Mouse (Mus musculus): ENCODE data around the gene Pla2g2f.
A peak's percentile ranks its signal among the peaks of the same experiment; 100 is the strongest.

The Pla2g2f gene

DNA sequence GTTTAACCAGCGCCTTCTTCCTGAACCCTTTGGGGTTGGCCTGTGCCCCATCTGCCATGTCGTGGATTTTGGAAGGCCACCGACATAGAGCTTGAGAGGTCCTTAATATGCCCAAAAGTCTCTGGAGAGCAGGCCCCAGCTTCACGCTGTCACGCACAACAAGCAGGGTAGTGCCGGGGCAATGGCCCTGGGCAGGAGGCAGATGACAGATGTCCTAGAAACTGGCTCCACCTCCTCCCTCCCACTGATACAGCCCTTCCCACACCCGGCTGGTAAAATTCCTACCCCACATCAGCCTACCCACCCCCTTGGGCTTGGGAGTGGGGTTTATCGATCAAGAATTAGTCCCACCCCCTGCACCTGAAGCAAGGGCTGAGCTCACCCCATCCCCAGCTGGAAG lies at the start of gene Pla2g2f:
Gene Pla2g2f, minus strand, starts transcription at position 211 of the 400 bp plus-strand sequence.
- no peak for DNase-seq (ENCODE audit: low read depth, low spot score)

DNA sequence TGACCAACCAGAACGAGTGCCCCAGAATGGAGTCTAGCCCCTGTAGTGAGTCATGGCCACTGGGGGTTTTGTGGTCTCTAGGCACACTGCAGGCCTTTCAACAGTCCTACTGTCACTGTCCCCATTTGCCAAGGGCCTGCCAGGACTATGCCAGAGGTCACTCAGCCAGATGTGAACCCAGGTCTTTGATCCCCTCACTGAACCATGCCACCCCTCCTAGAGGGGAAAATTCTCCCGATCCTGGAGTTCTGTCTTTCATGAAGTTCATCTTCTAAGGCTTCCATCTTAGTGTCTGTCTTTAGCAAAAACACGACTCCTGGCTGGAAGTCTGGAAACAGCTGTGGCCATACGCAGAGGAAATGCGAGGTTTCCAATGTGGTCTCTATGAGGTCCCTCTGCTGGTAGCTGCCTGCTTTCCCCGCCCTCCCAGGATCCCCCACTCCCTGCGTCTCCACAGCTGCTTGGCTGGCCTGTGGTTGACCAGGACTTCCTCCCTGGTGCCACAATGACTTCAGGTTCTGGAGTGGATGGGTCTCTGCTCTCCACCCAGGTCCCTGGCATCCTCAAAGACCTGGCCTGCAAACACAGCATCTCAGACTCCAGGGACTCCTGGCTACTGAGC lies 49.6 kb upstream of the Pla2g2f start:
- DNase-seq (ENCODE audit: low read depth, low spot score), result no peak

GRCm38 (mm10) chr4:138806160-138806559 lies 48.7 kb upstream of the Pla2g2f start:
- no peak for DNase-seq (ENCODE audit: low read depth, low spot score)

GRCm38 (mm10) chr4:138805248-138805647 lies 47.8 kb upstream of the Pla2g2f start:
- DNase-seq (ENCODE audit: low read depth, low spot score), result no peak

- no peak for DNase-seq (ENCODE audit: low read depth, low spot score)
Measured at GRCm38 (mm10) chr4:138802917-138803316, 45.5 kb upstream of the Pla2g2f start.

DNA sequence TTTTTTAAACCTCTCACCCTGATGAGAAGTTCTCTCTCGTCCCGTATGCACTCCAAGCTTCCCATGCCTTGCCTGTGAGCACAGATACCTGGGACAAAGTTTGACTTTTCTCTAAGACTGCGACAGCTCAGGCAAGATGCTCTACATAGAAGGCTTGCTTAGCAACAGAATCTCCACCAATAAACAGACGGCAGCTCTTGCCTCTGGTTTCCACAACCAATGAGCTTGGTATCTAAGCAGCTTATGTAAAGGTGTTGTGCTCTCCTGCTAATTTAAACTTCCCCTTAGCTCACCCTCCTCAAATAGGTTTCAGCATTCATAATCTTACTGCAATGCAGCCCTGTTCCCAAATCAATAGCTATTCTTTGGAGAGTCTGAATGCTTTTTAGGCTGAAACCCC lies 44.2 kb upstream of the Pla2g2f start:
- DNase-seq (ENCODE audit: low read depth, low spot score), result peak; percentile 93

DNA sequence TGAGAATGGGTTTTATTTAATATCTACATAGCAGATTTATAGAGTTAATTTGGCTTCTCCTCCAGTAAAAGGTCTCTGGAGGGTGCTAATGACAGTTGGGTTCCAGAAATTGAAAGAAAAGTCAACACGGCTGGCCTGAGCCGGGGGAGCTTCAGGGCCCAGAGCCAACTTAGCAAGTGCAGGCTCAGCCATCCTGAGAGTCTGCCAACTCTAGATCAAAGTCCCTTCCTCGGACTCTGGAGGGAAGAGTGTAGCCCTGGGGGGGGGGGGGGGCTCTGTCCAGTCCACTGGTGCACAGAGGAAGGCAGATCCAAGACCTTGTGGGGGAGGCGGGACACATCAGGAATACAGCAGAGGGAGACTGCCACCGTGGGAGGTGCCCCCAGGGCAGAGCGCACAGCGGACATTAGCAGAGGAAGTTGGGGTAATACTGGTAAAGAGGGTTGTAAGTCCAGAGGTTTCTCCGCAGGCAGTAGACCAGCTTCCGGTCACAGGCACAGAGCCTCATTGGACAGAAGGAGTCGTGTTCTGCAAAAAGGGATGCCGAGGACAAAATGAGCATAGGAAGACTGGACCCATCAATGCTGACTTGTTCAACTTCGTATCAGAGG lies 42.8 kb upstream of the Pla2g2f start:
- no peak for DNase-seq (ENCODE audit: low read depth, low spot score)

DNA sequence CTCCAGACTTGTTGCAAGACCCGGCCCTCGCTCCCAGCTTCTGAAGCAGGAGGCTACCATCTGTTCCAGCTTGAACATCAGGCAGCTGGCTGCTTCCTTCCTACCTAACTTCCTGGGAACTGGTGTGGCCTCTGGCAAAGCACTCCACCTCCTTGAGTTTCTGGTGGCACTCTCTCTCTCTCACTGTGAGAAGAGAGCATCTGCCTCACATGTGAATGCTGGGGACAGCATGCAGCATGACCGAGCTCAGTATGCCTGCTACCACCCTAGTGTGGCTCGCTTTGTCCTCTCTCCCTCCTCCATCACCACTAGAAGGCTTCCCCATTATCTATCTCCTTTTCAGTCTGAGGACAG lies 39.8 kb upstream of the Pla2g2f start:
- DNase-seq (ENCODE audit: low read depth, low spot score), result peak; percentile 71

DNA sequence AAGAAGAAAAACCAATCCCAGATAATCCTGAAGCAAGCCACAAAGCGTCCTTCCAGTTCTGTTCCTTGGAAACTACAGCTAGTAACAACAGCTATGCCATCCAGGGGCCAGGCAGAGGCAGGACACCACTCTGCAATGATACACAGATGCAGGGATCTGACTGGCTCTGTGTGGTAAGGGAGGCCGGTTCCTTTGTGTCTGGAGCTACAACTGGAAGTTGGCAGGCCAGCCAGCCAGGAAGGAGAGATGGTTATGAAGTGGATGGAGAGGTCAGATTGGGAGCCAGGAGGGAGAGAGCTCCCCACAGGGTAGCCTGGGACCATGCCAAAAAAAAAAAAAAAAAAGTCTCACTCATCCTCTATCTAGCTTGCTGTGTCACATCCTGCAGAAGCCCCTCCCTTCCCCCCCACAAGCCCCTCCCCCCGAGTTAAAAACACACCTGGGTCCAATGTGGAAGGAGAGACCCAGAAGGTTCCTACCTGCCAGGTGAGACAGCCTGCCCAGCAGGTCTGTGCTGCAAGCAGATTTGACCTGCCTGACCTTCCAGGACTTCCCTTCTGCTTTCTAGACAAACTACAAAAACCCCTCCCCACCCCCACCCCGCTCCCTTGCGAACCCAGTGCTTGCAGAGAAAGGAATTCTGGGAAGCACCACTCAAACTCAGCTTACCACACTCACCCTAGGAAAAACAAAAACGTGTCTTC lies 39.2 kb upstream of the Pla2g2f start:
- no peak for DNase-seq (ENCODE audit: low read depth, low spot score)

DNA sequence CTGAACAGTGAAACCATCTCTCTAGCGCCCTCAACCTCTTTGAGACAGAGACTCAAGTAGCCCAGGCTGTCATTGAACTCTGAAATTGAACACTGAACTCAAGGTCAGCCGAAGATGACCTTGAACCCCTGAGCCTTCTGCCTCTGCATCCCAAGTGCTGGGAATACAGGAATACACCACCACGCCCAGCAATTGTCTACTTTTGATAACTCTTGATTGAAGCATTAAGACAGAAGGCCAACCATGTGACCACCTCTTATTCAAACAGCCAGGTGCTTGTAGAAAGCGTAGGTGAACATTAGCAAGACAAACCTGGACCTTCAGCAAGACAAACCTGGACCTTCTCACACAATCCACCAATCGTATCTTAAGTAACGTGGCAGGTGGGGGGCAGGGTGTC lies 36.9 kb upstream of the Pla2g2f start:
- DNase-seq (ENCODE audit: low read depth, low spot score), result no peak

DNA sequence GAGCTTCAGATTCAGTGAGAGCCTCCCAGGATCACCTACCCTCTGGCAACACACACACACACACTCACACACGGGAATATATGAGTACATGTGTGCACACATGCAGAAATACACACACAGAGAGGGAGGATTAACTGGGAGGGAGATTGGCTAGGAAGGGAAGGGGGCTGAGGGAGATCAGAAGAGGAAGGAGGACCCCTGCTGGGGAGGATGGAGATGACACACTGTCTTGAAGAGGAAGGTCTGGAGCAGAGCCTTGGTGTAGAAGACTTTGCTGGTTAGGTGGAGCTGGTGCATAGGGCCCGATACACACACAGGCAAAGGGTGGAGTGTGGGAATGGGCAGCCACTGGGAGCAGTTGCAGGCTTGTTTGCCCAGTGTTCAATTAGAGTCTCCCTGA lies 35.9 kb upstream of the Pla2g2f start:
- DNase-seq (ENCODE audit: low read depth, low spot score), result no peak

DNA sequence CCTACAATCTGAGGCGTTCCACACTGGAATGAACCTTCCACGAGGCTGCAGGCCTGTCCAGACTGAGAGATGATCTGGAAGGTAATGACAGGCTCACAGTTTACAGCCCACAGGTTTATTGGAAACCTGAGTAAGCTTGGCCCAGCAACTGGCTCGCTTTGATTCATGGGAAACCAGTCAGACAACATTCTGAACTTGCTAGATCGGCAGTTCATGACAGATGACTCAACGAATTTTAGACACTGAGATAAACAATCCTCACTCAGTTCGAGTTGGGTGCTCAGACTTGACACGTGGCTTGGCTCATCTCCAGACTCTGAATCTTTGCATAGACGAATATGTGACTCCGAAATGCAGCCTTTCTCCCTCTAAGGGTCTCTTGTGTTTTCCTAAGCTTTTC lies 35.2 kb upstream of the Pla2g2f start:
- DNase-seq (ENCODE audit: low read depth, low spot score), result no peak

DNA sequence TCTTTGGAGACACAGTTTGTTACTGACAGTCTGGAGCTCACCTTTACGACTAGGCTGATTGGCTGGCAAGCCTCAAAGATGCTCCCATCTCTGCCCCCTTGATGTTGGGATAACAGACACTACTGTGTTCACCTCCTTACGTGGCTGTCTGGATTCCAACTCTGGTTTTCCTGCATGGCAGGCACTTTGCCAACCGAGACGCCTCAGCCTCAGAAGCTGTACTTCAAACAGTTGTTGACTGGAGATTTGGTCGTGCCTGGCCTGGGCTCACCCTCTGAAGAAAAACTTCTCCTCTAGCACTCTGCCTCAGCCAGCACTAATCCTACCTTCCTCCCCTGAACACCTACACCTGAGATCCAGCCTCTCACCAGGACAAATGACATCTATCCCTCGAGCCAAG lies 34.0 kb upstream of the Pla2g2f start:
- DNase-seq (ENCODE audit: low read depth, low spot score), result no peak

GRCm38 (mm10) chr4:138788381-138788780 lies 31.0 kb upstream of the Pla2g2f start:
- DNase-seq (ENCODE audit: low read depth, low spot score), result no peak

DNA sequence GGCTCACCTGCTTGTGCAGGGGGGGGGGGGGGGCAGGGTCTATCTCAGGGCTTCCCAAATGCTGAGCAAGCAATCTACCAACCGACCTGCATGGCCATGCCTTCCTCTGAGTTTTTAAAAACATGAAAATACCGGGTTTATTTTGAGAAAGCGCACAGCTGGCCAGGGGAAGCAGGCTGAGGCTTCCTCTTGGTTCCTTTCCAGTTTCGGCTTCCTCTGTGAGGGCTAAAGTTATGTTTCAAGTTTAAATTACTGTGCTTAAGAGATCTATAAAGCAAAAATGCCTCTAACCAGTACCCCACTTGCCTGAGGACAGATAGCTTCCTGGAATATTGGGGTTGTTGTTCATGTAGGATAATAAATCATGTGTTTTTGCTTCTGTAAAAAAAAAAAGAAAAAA lies 28.7 kb upstream of the Pla2g2f start:
- DNase-seq (ENCODE audit: low read depth, low spot score), result no peak

DNA sequence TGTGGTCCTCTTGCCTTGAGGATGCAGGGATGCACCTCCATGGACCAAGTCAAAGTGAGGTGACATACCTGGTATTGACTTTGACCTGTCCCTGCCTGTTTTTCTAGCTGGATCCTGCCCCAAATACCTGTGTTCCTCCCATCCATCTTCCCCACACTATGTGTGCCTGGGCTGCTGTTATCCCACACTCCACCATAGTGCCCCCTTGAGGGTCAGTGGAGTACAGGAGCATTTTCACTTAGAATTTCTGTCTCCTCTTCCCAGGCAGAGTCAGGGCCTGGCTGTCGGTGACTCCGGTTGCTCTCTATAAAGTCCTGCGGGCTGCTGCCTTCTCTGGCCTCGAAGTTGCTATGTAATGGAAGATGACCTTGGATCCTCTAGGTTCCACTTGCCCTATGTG lies 28.3 kb upstream of the Pla2g2f start:
- no peak for DNase-seq (ENCODE audit: low read depth, low spot score)

GRCm38 (mm10) chr4:138782098-138782497 lies 24.7 kb upstream of the Pla2g2f start:
- peak; percentile 72 for DNase-seq (ENCODE audit: low read depth, low spot score)

DNA sequence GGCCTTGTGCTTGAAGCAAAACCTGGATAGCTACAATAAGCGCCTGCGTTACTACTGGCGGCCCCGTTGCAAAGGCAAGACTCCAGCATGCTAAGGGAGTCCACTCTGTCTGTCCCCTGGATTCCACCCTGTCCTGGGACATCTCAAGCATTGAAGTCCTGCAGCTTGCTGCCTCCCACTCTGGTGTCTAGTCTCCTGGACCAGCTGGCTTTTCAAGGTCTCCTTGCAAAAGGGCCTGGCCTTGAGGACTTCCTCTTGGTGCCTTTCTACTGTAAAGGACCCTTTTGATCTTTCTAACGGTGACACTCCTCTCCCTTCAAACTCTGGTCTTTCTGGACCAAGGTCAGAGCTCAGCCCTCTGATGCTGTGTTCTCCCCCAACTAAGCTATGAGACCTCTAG lies 22.9 kb upstream of the Pla2g2f start:
- no peak for DNase-seq (ENCODE audit: low read depth, low spot score)

DNA sequence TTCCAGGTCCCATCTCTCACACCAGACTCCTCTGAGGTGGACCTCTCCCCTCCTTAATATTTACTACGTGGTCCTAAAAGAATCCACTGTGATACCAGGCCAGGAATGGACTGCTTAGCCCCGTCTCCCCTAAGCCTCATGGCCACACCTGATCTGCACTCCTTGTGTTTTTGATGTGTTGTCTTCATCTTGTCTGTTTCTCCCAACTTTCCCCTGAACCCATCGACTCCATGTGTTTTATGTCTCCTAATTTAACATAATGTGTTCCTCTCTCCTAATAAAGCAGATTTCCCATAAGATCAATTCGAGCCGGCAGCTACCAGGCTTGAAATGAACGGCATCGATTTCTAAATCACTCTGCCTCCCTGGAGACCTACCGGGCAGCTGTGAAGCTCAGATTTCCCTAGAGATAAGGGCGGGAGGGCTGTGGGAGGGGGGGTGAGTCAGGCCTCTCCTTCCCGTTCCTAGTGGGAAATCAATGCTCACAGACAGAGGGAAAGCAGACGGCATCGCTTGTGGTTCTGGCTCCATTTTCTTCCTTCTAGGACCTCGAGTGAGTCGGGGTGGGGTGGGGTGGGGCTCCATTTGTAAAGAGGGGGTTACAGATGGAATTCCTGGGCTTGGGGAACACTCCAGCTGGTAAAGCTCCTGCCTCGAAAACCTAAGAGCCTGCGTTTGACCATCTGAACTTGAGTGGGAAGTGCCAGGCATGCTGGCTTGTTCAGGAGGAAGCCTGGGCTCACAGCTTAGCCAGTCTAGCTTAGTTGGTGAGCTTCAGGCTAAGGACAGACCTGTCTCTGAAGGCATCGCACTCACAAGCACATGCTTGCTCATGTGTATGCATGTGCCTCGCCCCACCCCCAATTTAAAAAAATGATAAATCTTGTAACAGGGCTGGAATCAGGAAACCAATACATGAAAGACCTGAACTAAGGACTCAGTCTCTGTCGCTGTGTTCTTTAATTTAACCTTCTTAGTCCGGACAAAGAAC lies 20.3 kb upstream of the Pla2g2f start:
- no peak for DNase-seq (ENCODE audit: low read depth, low spot score)

GRCm38 (mm10) chr4:138775435-138775834 lies 18.0 kb upstream of the Pla2g2f start, which contains the start of gene Pla2g2d:
Pla2g2d (plus strand) TSS chr4:138775735.
- no peak for DNase-seq (ENCODE audit: low read depth, low spot score)

DNA sequence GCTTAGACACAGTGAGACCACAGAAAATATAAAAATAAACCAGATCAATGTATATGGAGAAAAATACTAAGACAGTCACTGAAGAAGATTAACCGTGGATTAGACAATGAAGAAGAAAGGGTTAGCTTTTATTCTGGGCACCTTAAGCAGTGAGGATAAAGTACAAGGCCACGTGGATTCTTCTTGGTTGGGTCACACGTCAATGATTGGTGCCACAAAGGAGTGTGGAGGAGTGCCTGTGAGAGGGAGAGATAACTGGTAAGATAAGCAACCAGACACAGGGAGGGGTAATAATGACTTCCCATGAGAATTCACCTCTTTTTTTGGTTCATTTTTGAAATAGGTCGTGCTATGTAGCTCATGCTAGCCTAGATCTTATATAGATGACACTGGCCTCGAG lies 15.0 kb upstream of the Pla2g2f start:
- no peak for DNase-seq (ENCODE audit: low read depth, low spot score)

DNA sequence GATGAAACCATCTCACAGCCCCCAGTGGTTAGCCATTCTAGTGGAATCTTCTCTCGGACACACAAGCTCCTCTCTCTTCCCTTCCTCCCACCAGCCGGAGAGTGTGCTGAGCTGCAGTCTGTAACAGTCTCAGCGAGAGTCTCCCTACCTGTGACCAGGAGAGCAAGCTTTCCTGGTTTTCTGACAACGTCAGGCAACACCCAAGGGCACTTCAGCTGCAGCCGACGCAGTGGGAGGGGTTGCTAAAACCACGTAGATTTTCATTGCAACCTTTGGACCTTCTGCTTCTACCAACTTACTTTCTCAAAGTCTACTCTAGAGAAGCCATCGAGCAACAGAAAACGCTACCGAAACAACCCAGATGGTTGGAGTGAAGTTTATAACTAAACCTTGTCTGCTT lies 14.5 kb upstream of the Pla2g2f start:
- DNase-seq (ENCODE audit: low read depth, low spot score), result no peak
